Mouse (Mus musculus): ENCODE data around the gene Actr1a.

- no peak for TF ChIP-seq CTCF (IDR thresholded peaks at IDR 0.05; ENCODE audit: low read depth, low read length)
- no peak for TF ChIP-seq POLR2A (IDR thresholded peaks at IDR 0.05; ENCODE audit: insufficient read depth, low read length)
Measured at GRCm38 (mm10) chr19:46394712-46395108, 838 bp downstream of the Actr1a start.

All from ES-Bruce4 (cell line).